Mouse (Mus musculus): ENCODE results near the gene Tomm7.

GRCm38 (mm10) chr5:23861721-23862120 is 17.8 kb upstream of the Tomm7 start:
- TF ChIP-seq CTCF (IDR thresholded peaks at IDR 0.05; ENCODE audit: insufficient read depth, low read depth, low read length) (no peak), POLR2A (IDR thresholded peaks at IDR 0.05; ENCODE audit: insufficient read depth, low read depth, low read length) (no peak)

Measured in olfactory bulb, adult 2 months (tissue).